Mouse (Mus musculus): ENCODE results near the gene Txnrd1.

Gene Txnrd1

DNA sequence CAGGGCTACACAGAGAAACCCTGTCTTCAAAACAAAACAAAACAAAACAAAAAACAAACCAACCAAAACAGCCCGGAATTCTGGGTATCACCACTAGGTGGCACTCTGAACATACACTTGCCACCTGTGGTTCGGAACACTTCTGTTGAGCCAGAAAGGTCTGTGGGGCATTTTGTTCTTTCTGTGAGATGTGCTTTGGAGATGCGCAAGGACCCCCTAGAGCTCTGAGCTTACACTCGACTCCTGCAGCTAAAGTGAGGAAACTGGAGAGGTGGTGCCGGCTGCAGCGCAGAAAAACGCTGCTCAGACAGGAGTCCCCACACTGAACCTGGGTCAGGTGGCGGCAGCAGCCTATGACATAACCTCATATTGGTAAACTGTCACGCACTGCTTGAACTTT is 75.6 kb downstream of the Txnrd1 start:
- peak; percentile 57 to 86 for DNase-seq (ENCODE audit: inconsistent age in 2 of 2, low spot score in 1 of 2)

- DNase-seq (ENCODE audit: inconsistent age in 2 of 2, low spot score in 1 of 2) = peak; percentile 38 to 69
Observed at GRCm38 (mm10) chr10:82910198-82910597, 76.4 kb downstream of the Txnrd1 start.

DNA sequence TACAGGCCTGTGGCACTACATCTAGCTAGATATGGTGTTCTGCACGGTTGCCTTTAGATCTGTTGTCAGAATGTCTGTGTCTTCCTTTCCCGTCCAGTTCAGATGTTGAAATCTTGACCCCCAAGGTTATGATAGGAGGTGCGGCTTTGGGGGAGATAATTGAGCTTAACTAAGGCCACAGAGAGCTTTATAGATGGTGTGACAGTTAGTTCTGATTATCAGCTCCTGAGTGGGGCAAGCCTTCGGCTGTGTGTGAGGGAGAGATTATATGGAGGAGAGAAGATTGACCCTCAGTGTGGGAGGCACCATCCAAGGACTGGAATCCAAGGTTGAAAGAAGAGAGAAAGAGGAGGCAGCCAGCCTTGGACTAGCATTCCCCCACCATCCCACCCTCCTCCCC is 79.5 kb downstream of the Txnrd1 start:
- no peak for DNase-seq (ENCODE audit: inconsistent age in 2 of 2, low spot score in 1 of 2)

- DNase-seq (ENCODE audit: inconsistent age in 2 of 2, low spot score in 1 of 2) = no peak
Observed at GRCm38 (mm10) chr10:82913772-82914171, 80.0 kb downstream of the Txnrd1 start.

- no peak for DNase-seq (ENCODE audit: inconsistent age in 2 of 2, low spot score in 1 of 2)
Observed at GRCm38 (mm10) chr10:82918675-82919074, 84.9 kb downstream of the Txnrd1 start.

DNA sequence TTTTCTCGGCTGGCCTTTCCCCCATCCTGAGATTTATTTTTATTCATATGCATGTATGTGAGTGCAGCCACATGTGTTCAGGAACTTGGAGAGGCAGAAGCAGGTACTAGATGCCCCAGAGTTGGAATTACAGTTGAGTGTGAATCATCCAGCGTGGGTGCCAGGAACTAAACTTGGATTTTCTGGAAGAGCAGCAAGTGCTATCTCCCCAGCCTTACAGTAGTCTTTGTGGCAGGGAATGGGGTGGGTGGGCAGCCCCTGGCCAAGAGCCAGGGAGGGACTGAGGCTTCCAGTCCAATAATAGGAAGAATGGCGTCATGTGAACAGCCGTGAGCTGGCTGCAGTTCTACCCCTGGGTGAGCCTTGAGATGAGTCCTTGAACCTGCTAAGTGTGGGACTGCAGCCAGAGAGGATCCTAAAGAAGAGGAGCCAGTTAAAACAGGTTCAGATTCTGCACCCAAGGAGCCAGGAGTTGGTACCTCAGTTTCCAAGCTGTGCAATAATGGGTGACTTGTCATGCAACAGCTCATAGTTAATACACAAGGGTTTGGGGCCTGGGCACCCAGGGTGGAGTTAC is 85.7 kb downstream of the Txnrd1 start:
- peak; percentile 61 to 84 for DNase-seq (ENCODE audit: inconsistent age in 2 of 2, low spot score in 1 of 2)

DNA sequence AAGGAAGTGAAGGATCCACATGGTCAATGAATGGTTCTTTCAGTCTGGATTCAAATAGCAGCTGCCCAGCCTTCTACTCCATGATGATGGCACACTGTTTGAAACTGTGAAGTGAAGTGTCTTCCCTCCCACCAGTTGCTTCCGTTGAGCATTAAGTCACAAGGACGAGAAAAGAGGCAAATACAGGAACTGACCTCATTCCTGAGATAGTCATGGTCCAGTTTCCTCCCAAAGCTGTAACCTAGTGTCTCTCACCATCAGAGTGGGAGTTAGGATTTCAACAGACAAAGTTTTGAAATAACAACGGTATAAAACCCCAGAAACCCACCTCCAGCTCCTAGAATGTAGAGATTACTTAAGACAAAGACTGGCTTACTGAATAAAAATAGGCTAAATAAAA is 89.8 kb downstream of the Txnrd1 start:
- no peak for DNase-seq (ENCODE audit: inconsistent age in 2 of 2, low spot score in 1 of 2)

DNA sequence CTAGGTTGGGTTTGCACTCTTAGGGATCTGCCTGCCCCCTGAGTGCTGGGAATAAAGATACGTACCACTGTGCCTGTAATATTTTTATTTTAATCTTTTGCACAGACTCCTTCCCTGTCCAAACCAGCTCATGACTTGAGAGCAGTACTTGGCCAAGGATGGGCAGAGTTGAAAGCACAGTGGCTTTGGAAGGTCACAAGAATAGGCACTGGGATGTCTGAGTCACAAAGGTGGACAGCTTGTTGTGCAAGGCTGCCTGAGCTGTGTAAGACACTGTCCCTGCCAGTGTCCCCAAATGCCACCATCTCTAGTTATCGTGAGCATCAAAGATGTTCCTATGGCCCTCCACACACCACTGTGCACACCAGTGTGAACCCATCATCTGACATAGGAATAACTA is 91.0 kb downstream of the Txnrd1 start:
- DNase-seq (ENCODE audit: inconsistent age in 2 of 2, low spot score in 1 of 2) = peak; percentile 44 to 74

GRCm38 (mm10) chr10:82925624-82926023 is 91.9 kb downstream of the Txnrd1 start:
- no peak for DNase-seq (ENCODE audit: inconsistent age in 2 of 2, low spot score in 1 of 2)

DNA sequence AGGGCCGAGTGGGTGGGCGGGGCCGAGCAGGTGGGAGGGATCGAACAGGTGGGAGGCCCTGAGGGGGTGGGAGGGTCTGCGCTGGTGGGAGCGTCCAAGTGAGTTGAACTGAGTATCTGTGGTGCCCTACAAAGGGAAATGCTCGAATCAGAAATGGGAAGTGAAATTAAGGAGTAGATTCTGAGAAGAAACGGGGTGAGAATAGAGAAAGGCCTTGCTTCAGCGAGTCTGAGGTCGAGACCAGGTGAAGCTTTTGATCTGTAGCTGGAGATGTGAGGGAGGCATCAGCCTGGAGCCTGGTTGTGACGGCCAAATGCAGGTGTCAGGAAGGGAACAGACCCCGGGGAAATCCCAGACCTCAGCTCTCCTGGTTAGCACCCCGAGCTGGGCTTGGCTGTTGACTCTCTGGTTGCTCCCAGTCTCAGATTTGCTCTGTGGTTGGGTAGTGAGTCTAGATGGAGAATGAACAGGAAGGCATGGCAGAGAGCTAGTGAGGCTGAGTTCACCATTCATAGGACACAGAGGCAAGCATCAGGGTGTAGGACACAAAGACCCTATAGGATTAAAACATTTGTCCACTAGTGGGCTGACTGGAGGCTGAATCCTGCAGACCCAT is 101.4 kb downstream of the Txnrd1 start:
- DNase-seq (ENCODE audit: inconsistent age in 2 of 2, low spot score in 1 of 2) = no peak

GRCm38 (mm10) chr10:82935774-82936173 is 102.0 kb downstream of the Txnrd1 start:
- no peak for DNase-seq (ENCODE audit: inconsistent age in 2 of 2, low spot score in 1 of 2)
